Mouse (Mus musculus) urinary bladder, postnatal 4 days (tissue): ENCODE measurements around the gene Ckmt2.

Experiments
- DNase-seq, 2 experiments: peaks; one replicate each; pipeline ENCODE4 v3.0.0; 2021 to 2022; ENCODE audit warnings: low spot score in 2 of 2

The Ckmt2 gene

GRCm38 (mm10) chr13:91873734-91874329, 2.9 kb downstream of the Ckmt2 start:
- no peak for DNase-seq

- no peak for DNase-seq
Measured at GRCm38 (mm10) chr13:91868577-91868976, 8.1 kb downstream of the Ckmt2 start.

GRCm38 (mm10) chr13:91858835-91859234, 17.9 kb downstream of the Ckmt2 start:
- no peak for DNase-seq

GRCm38 (mm10) chr13:91857427-91857826, 19.3 kb downstream of the Ckmt2 start:
- DNase-seq, result no peak

GRCm38 (mm10) chr13:91854412-91854811, 22.3 kb downstream of the Ckmt2 start:
- no peak for DNase-seq

GRCm38 (mm10) chr13:91827876-91828275, 48.8 kb downstream of the Ckmt2 start:
- DNase-seq, result no peak

- DNase-seq, result no peak
Measured at GRCm38 (mm10) chr13:91826066-91826465, 50.6 kb downstream of the Ckmt2 start.

- no peak for DNase-seq
Measured at GRCm38 (mm10) chr13:91824845-91825550, 51.7 kb downstream of the Ckmt2 start.

GRCm38 (mm10) chr13:91823735-91824134, 53.0 kb downstream of the Ckmt2 start:
- no peak for DNase-seq

- no peak for DNase-seq
Measured at GRCm38 (mm10) chr13:91814670-91815069, 62.0 kb downstream of the Ckmt2 start.

GRCm38 (mm10) chr13:91809476-91809875, 67.2 kb downstream of the Ckmt2 start:
- no peak for DNase-seq

GRCm38 (mm10) chr13:91807874-91808575, 68.7 kb downstream of the Ckmt2 start:
- no peak for DNase-seq

GRCm38 (mm10) chr13:91807155-91807839, 69.4 kb downstream of the Ckmt2 start, which contains the start of gene Zcchc9:
Gene Zcchc9, minus strand, starts transcription at chr13:91807705.
- DNase-seq, result peak; percentile 82 to 86
